Comparison of ENCODE assay signal across 13 mouse cellular contexts in genomic region chr3:89558972-89559910, GRCm38 (mm10). TPM values are rescaled to one million over a fixed set of nuclear protein-coding genes. Genes with fewer than 3 reads are reported as not detected.
DNase-seq lines count a peak whose midpoint lies in the region; ATAC-seq lines count a peak whose summit lies in the region.
"Had no signal": no experiment of that assay in that cellular context is flagged by ENCODE, and none has a peak within 500 bp of the region (broad histone marks: within the 10 kb centered on the region; RNA-seq: fewer than 3 reads in every experiment).

No protein-coding gene starts in this region.

- H3K27me3 ChIP-seq in neural tube, embryonic 13.5 days, result no peaks in the 10 kb centered on the region
- no peaks in the 10 kb centered on the region for H3K27me3 ChIP-seq in forebrain, embryonic 15.5 days
- no peaks in the 10 kb centered on the region for H3K27me3 ChIP-seq in neural tube, embryonic 14.5 days (ENCODE audit: control insufficient read depth, insufficient read depth, low read length)
- H3K27me3 ChIP-seq: neural tube, embryonic 12.5 days had no signal

- 54% methylated on average over 15 of the region's 15 CpGs for WGBS in neural tube, embryonic 13.5 days
- 17% methylated on average over 15 of the region's 15 CpGs for WGBS in forebrain, embryonic 15.5 days
- WGBS in neural tube, embryonic 14.5 days, result 39% methylated on average over 15 of the region's 15 CpGs

- H3K27ac ChIP-seq in neural tube, embryonic 13.5 days (replicated peaks), result peak overlapping the region; percentile 69
- peak overlapping the region; percentile 79 for H3K27ac ChIP-seq in forebrain, embryonic 15.5 days (replicated peaks)
- H3K27ac ChIP-seq in neural tube, embryonic 14.5 days (ENCODE audit: low read depth, low read length), result peak overlapping the region; percentile 25; the same call in 1 of the 2 replicates
- H3K27ac ChIP-seq: gastrocnemius, adult 2 months; liver, embryonic 14.5 days; neural tube, embryonic 12.5 days had no signal

- H3K9me3 ChIP-seq in neural tube, embryonic 13.5 days, result no peaks in the 10 kb centered on the region
- H3K9me3 ChIP-seq in forebrain, embryonic 15.5 days, result no peaks in the 10 kb centered on the region
- H3K9me3 ChIP-seq in neural tube, embryonic 14.5 days (ENCODE audit: control insufficient read depth, low read length), result no peaks in the 10 kb centered on the region
- H3K9me3 ChIP-seq: neural tube, embryonic 12.5 days had no signal

- H3K4me1 ChIP-seq in neural tube, embryonic 13.5 days (replicated peaks), result peaks cover 18% of the 10 kb centered on the region
- H3K4me1 ChIP-seq in forebrain, embryonic 15.5 days, result peaks cover 32% of the 10 kb centered on the region
- H3K4me1 ChIP-seq in neural tube, embryonic 14.5 days (ENCODE audit: control insufficient read depth, insufficient read depth, low read length), result peaks cover 13% of the 10 kb centered on the region; the same call in 1 of the 2 replicates
- H3K4me1 ChIP-seq: neural tube, embryonic 12.5 days had no signal

- H3K4me2 ChIP-seq in neural tube, embryonic 13.5 days, result no peak overlapping the region
- H3K4me2 ChIP-seq in forebrain, embryonic 15.5 days (replicated peaks), result 0 out of 2 replicates have a peak overlapping the region, but pooled peaks have one; percentile 3
- no peak overlapping the region for H3K4me2 ChIP-seq in neural tube, embryonic 14.5 days (ENCODE audit: low read depth, low read length)
- H3K4me2 ChIP-seq: heart, embryonic 11.5 days; neural tube, embryonic 12.5 days had no signal

- ATAC-seq in neural tube, embryonic 13.5 days (ENCODE audit: low read depth), result peak; percentile 75; the same call in 1 of the 2 replicates
- ATAC-seq in forebrain, embryonic 15.5 days (replicated peaks), result peak; percentile 89
- peak; percentile 79 for ATAC-seq in neural tube, embryonic 14.5 days (ENCODE audit: low read depth)
- no peak for ATAC-seq in frontal cortex, adult (ENCODE audit: low TSS enrichment)

- DNase-seq in cerebellum, postnatal 10 days, result peak; percentile 35 to 45
- no peak for DNase-seq in cerebellum, postnatal 14 days
- no peak for DNase-seq in neural tube, embryonic 10.5 days (ENCODE audit: extremely low spot score, low spot score)
- DNase-seq in thymus, postnatal 4 days, result no peak
- DNase-seq: gastrocnemius, adult 2 months; kidney, postnatal 10 days had no signal

- H3K9ac ChIP-seq in neural tube, embryonic 13.5 days, result no peak overlapping the region
- H3K9ac ChIP-seq in forebrain, embryonic 15.5 days (replicated peaks), result no peak overlapping the region
- H3K9ac ChIP-seq in neural tube, embryonic 14.5 days (replicated peaks; ENCODE audit: low read depth, low read length), result no peak overlapping the region
- H3K9ac ChIP-seq: liver, embryonic 14.5 days; neural tube, embryonic 12.5 days had no signal

- no peaks in the 10 kb centered on the region for H3K36me3 ChIP-seq in neural tube, embryonic 13.5 days
- no peaks in the 10 kb centered on the region for H3K36me3 ChIP-seq in forebrain, embryonic 15.5 days
- H3K36me3 ChIP-seq in neural tube, embryonic 14.5 days (ENCODE audit: control insufficient read depth, insufficient read depth, low read length), result no peaks in the 10 kb centered on the region
- H3K36me3 ChIP-seq: neural tube, embryonic 12.5 days had no signal

- H3K4me3 ChIP-seq in neural tube, embryonic 13.5 days, result no peak overlapping the region
- H3K4me3 ChIP-seq in forebrain, embryonic 15.5 days, result no peak overlapping the region
- H3K4me3 ChIP-seq in neural tube, embryonic 14.5 days (ENCODE audit: low read depth, low read length), result no peak overlapping the region
- H3K4me3 ChIP-seq: gastrocnemius, adult 2 months; neural tube, embryonic 12.5 days had no signal

RNA-seq across cellular contexts. Expression of gene Kcnn3, which starts 39.3 kb away (rescaled TPM):
- 4.8 and 5.5 TPM in 2 replicates for polyA plus RNA-seq in neural tube, embryonic 13.5 days (2015; fragmentation: Nextera tagmentation; extraction: Ambion mirVana)
- polyA plus RNA-seq in forebrain, embryonic 15.5 days (2015; fragmentation: Nextera tagmentation; extraction: Ambion mirVana), result 9.0 and 10.4 TPM in 2 replicates
- polyA plus RNA-seq in neural tube, embryonic 14.5 days (2014; fragmentation: Nextera tagmentation; extraction: Ambion mirVana), result 6.1 and 9.9 TPM in 2 replicates

Comparison
In these comparisons a context has a peak if more than half of its experiments do, and no peak if none do; other contexts are left out.
1. DNase-seq: peak in cerebellum, postnatal 10 days (2 of 2); none in cerebellum, postnatal 14 days (0 of 2), neural tube, embryonic 10.5 days (single experiment) and thymus, postnatal 4 days (single experiment).
2. H3K27ac ChIP-seq: peak in every context shown above with its lines; median percentile 79 in forebrain, embryonic 15.5 days; 69 in neural tube, embryonic 13.5 days; 25 in neural tube, embryonic 14.5 days.